Mouse (Mus musculus) left cerebral cortex, adult 11 months (tissue): Measurements from ENCODE around the gene Ppfibp1.

Experiments
- DNase-seq: peaks from one replicate; pipeline ENCODE4 v3.0.0; 2022; ENCODE audit warnings: low spot score

Ppfibp1 gene

DNA sequence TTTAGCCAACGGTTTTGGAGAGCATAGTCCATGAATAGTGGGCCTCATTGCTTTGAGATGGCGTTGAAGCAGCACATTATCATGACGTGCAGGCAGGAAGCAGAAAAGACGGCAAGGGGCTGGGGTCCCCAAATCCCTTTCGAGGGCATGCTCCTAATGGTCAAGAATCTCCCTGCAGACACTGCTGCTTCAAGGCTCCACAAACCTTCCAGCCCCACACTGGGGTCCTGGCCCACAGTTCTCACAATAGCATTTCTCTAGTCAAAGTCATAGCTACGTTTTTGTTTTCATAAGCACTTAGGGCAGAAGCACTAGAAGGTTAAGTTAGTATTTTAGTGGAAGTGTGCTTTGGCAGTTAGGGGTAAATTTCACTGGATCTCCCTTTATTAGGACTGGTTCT lies 107.6 kb downstream of the Ppfibp1 start:
- no peak for DNase-seq

DNA sequence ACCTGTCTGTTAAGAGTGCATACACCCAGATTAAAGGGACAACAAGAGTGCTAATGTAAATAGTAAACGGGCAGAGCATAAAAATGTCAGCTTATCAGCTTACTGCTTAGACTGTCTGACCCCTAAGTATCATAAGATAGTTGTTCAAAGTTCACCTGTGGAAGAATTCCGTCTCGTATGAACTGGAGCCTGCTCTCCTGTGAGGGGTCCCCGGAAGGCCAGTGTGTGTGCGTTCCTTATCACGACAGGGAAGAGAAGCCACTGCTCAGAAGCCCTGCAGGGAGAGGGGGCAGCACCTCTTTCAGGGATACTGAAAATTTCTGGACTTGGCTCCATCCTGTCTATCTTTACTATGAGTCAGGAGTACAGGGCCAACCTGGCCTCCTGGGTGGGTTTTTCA lies 108.7 kb downstream of the Ppfibp1 start:
- DNase-seq = no peak

DNA sequence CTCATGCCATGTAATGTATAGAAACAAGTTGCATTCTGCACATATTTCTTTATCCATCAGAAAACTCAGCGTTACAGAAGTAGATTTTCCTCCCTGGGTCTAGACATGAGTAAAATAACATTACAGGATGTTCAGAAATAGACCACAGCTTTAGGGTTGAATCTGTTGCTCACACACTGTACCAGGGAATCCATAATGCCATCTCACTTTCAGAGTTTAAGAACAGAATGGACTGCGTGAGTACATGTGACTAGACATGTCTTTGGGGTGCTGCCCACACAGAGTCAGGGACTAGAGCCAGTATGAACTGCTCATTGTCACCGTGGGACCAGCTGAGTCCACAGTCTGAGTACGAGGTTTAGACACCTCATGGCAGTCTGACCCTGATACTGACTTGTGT lies 110.4 kb downstream of the Ppfibp1 start:
- DNase-seq = no peak

DNA sequence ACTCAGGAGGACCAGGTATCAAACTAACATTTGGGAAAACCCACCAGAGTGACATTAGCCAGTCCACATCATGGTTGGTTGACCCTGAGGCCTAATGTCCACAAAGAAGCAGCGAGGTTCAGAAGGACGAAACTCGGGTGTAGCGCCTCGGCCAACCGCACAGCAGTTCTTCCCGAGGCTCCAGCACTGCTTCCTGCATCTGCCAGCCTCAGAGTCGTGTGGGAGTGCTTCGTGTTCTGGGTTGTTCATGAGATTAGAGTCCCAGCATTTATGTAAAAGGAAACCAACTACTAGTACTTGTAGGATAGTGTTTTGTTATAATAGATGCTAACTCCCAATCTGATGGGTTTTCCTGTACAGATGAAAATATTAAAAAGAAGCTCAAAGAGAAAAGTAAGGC lies 111.0 kb downstream of the Ppfibp1 start:
- DNase-seq = no peak

DNA sequence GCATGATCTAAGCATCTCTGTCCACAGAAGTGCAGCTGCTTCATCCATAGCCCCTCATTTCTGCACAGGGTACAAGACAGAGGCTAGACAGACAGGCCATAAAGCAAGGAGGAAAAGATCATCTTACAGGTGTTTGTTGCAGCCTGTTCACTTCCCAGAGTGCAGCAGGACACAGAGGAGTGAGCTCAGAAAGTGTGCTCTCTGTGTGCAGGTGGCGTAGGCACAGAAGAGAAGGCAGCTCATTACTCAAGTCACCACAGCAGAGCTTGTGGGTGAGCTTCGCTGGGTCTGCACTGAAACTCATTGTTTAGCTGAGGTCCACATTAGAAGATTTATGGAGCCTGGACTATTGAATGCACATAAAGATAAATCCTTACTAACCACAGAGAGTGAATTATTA lies 111.5 kb downstream of the Ppfibp1 start:
- no peak for DNase-seq

DNA sequence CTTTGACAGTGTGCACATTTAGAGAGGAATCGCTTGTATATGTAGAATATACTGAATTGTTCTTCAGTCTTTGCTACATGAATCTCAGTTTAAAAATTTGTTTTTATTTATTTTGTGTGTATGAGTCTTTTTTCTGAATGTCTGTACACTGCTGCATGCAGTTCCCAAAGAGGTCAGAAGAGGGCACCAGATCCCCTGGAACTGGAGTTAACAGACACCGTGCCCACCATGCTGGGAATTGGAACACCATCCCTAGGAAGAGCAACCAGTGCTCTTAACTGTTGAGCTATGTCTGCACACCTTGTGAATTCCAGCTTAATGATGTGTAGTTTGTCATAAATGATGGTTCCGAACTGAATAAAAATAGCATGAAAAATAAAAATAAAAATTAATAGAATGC lies 119.9 kb downstream of the Ppfibp1 start:
- DNase-seq = no peak

DNA sequence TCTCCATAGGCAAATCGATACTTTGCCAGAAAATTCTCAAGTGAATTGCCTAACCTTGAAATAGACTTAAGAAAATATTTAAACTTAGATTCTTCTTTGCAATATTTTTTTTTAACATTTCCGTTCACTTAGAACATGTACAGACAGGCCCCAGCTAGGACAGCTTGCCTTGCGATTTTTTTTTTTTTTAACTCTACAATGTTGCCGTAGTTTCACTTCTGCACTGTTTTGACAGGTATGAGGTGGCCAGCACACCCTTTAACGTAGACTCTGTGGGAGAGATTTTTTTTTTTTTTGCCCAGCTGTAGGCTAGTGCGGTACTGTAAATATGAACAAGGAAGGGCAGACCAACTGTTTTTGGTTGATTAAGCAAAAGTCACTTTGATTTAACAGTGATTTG lies 122.1 kb downstream of the Ppfibp1 start:
- DNase-seq = no peak

DNA sequence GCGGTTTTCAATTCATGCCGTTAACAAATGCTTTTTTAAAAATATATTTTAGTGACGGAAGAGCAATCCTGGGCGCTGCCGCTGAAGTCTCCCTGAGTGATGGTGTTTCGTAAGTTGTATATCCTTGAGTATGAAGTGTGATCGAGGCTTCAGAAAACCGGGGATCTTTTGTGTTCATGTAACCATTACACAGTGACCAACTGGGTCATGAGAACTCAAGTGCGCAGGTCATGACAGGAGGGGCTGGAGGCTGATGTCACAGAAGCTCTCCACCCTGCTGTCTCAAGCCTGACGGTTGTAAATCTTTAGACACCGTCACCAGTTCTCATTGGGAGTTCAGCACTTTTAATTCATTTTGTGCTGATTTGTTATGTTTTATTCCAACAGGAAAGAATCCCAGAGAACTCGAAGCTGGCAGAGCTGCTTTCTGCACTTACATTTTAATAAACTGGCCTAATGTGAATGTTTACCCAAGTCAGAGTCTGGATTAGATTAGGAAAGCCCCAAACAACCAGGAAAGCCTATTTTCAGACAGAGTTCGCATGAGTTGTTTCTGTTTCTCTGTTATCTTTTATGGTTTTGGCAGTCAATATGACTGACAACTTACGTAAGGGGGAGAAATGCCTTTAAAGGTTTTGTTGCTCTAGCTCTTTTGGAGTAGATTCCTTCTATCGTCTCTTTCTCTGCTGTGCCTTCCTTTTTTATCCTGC lies 122.7 kb downstream of the Ppfibp1 start:
- DNase-seq = no peak

DNA sequence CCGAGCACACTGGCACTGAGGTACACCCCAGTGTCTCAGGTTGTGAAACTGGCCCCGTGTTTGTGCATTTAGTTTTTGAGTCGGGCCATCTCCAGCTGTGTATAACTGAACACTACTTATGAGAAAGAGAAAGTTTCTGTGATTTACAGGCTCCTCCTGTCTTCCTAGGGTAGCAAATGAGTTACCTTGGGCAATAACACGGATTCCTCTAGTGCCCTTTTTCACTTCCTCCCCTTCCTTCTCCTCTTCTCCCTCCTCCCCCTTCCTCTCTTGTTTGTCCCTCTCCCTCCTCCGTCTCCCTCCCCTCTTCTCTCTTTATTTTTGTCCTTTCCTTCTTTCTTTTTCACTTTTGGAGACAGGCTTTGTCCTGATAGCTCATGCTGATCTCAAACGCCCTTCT lies 123.3 kb downstream of the Ppfibp1 start:
- DNase-seq = no peak

DNA sequence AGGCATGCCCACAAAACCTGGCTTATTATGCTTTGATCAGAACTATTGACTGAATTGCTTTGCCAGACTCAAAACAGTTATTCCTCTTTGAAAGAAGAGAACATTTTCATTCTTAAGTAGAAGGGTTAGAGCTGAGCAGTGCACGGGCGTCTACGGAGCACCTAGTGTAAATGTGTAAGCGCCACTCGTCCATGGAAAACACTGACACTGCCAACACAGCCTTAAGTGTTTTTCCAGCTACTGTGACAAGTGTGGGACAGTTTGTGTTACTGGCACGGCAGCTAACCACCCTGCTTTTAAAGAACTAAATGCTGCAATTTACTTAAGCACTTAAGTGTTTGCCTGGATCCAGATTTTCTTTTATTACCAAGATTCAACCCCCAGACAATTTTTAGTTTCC lies 123.7 kb downstream of the Ppfibp1 start:
- DNase-seq = no peak

DNA sequence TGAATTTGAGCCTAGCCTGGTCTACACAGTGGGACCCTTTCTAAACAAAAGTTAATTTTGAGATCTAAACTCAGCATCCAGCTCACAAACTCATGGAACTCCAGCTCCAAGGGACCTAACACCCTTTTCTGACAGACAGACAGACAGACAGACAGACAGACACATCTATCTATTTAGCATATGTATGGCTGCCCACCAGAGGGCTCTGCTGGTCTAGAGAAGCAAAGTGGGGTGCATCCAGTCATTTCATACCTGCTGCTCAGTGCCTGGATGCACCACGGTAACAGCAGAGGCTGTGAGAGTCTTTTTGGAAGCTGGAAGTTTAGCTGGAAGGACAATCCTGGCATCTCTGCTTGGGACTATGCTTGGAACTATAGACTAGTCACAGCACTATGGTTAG lies 125.3 kb downstream of the Ppfibp1 start:
- DNase-seq = no peak

DNA sequence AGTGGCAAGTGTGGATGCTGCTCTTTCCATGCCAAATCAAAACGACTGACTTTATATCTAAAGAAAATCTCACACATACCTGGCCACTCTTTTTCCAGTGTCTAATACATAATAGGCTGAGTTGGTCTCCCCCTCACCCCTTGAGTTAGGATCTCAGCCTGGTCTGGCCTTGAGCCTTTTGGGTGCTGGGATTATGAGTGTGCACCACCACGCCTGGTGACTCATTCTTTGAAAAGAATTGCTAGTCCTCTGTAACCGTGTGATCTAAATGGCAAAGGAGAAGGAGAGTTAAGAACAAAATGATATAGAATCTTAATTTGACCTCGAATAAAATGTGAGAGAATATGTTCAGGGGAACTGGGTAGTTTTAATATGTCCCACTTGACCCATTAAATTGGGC lies 129.6 kb downstream of the Ppfibp1 start:
- no peak for DNase-seq

DNA sequence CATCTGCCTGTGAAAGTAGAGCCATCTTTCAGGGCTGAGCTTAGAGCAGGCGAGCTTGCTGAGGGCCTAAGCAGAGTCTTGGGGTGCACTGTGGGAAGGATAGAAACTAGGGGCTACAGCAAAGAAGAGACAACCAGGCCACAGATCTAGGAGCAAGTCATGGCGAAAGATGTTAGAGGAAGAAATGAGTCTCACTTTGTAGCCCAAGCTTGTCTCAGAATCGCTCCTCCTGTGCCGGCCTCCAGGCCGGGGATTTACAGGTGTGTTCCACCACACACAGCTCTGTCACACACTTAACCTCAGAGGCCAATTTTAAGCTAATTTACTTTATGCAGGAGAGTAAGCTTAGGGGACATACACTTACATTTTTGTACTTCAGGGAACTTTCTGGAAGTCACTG lies 130.1 kb downstream of the Ppfibp1 start:
- DNase-seq = no peak

DNA sequence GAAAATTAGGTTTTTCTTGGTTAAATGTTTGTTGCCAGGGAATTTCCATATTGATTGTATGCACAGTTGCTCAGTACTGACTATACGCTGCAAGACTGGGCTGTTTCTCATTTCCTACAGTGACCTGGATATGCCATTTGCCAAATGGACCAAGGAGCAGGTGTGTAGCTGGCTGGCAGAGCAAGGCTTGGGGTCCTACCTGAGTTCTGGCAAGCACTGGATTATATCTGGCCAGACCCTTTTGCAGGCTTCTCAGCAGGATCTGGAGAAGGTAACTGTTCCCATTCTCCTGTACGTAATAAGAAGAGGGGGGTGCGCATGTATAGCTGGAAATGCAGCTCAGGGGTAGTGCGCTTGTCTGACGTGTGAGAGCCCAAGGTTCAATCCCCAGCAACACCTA lies 132.9 kb downstream of the Ppfibp1 start:
- no peak for DNase-seq

DNA sequence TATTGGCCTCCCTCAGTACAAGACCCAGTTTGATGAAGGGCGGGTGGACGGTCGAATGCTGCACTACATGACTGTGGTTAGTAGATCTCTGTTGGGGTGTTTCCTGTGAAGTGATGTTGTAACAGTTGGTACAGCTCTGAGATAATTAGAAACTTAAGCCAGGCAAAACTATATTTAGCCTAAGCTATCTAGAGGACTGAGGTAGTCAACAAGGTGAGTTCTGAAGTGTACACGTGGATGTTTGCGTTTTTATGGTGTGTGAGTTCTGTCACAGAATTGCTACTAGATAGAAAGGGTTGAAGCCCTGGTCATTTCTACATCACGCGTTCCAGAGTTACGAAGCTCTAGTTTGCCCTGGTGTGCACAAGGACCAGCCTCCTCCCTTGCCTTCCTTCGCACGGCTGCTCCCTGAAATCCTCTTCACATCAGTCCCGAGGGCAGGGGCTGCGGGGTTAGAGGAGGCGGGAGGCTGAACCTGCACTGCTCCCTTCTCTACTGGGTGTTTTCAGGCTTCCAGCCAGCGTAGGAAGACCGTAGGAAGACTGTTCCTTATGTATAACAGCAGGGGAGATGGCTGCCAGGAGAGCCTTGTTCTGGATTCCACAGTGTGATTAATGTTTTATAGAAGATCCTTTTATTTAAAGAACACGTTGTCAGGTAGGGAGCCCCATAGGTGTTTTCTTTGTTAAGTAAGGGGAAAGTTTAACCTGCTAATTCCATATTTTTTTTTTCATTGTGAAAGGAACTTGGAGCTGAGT lies 134.3 kb downstream of the Ppfibp1 start:
- DNase-seq = no peak

DNA sequence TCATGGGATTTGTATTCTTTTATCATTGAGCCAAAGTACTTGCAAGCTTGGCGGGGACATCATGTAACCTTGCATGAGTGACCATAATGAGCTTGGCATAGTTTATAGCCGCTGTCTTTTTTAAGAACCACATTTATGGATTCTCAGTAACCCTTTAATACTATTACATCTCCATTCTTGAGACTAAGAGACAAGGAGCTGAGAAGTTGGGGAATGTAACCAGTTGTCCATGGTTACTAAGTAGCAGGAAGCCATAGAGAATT lies 134.8 kb downstream of the Ppfibp1 start:
- DNase-seq = no peak

DNA sequence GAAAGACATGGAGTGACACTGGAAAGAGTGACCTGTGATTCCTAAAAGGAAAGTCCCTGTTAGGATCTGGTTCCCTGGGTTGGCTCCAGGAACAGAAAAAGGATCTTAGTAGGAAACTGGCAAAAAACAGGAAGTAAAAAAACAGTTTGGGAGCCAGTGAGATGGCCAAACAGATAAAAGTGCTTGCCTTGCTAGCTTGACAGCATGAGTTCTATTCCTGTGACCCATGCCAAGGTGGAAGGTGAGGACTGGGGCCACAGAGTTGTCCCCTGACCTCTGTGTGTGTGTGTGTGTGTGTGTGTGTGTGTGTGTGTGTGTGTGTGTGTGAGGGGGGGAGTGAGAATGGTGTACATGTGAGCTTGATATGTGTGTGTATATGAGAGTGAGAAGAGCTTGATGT lies 135.3 kb downstream of the Ppfibp1 start:
- no peak for DNase-seq

DNA sequence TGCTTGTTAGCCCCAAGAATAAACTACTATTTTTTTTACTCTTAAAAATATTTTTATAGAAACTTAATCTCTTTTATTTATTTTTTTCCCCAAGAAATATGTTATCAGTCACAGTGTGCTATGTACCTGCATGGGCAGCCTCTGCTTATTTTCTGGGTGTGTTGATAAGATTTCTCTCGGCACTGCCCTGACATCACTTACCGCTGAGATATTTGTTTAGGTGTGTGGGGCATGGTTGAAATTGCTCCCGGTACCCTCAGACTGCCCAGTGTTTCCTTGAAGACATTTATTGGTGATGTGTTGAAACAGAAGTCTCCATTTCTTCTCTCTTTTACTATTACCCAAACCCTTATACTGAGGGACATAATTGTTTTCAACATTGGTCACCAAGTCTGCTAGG lies 136.5 kb downstream of the Ppfibp1 start:
- no peak for DNase-seq

DNA sequence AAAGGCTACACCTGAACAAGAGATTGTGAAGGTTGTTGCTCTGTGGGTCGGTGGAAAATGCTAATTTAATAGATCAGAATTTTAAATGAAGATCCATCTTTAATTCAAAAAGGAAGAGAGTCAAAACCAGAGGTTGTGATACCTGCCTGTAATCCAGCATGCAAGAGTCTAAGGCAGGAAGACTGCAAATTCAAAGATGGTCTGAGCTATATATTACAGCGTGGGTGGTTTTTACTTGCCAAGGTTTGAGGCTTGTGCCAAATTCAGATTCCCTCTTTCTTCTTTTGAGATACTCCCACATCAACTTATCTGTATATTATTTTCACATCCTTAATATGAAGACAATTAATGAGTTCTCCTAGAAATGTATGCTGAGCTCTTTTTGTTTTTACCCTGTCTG lies 140.1 kb downstream of the Ppfibp1 start:
- DNase-seq = no peak

DNA sequence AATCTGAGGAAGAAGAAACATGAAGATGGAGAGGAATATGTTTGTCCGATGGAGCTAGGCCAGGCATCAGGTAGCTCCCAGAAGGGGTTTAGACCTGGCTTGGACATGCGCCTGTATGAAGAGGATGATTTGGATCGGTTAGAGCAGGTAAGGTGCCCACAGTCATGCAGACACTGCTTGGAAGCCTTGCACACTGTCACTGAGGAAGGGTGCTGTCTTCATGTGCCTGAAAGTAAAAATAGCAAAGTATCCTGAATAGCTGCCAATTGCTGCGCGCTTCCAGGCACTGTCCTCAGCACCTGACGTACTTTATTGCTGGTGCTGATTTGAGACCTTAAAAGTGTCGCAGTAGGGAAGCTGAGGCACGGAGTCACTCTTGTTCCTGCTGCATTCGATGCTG lies 141.3 kb downstream of the Ppfibp1 start:
- no peak for DNase-seq

DNA sequence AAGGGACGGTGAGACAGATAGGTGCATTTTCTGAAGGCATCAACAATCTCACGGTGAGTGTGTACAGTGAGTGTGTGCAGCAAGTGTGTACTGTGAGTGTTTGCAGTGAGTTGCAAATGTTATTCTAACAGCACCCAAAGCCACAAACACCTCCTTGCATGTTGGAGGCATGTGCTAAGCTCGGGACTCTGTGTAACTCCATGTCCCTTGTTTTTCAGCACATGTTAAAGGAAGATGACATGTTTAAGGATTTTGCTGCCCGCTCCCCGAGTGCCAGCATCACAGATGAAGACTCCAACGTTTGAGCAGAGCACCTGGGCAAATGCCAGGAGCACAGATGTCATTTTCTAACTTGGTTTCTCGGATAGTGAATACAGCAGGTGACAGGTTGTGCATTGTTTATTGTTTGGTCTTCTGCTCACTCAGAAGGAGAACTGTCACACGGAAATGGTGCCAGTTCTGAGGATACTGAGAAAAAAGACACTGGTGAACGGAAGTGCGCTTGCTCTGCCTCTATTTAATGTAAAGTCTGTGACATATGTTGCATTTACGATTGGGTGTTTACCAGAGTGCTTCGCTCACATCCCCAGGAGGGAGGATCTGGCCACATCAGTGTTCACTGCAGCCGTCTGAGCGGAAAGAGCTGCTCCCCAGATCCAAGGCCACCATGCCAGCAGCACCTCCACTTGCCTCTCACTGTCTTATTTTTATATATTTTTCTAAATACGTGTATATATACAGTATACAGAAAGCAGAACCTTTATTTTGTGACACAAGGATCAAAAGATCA lies 142.0 kb downstream of the Ppfibp1 start:
- no peak for DNase-seq

DNA sequence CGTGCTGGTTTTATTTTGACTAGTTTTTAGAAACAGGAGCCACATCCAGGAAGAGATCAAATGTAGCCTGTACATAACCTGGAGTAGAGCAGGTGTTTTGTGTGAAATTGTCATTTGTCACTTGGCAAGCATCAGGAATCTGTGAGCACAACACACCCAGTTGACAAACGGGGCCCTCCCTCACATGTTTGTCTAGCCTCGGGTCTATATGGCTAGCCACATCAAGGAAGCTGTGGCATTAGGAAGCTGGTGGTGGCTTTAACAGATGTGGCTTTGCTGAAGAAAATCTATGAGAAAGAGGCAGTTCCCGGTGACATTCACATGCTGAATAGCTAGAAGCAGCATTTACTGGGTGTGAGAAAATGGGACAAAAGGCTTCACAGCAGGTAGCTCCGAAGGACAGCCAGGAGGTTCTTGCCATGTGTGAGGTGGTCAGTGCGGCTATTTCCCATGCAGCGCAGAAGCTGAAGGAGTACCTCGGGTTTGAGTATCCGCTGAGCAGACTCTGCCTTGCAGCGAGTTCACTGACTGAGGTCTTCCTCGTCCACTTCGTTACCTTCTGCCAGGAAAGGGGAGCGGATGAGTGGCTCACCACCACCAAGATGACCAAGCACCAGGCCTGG lies 144.1 kb downstream of the Ppfibp1 start, which contains the start of gene Rep15:
TSS of gene Rep15 (plus strand) at position 282 of the 623 bp plus-strand sequence.
- no peak for DNase-seq
